Mouse (Mus musculus) skeletal muscle tissue, postnatal 0 days (tissue): Measurements from ENCODE around the gene Glyctk. TPM values are rescaled to one million over a fixed set of nuclear protein-coding genes. Genes with fewer than 3 reads are reported as not detected.

Experiments used
- microRNA counts: library from miRNA; unstranded; fragments of <30 nt; microRNA quantifications from one replicate; lab custom pipeline; 2015
- microRNA-seq, 2 experiments: library from miRNA; unstranded; fragments of <30 nt; microRNA quantifications; one replicate each; pipeline ENCODE4; 2016
- polyA plus RNA-seq: library from polyadenylated mRNA; unstranded; fragments of >200 nt; fragmentation: Nextera tagmentation; extraction: Ambion mirVana; gene quantifications from 2 replicates; pipeline ENCODE4 v1.2.1, GENCODE M21; 2015

Gene Glyctk
- polyA plus RNA-seq, result 0.56 and 0.74 TPM in 2 replicates

DNA sequence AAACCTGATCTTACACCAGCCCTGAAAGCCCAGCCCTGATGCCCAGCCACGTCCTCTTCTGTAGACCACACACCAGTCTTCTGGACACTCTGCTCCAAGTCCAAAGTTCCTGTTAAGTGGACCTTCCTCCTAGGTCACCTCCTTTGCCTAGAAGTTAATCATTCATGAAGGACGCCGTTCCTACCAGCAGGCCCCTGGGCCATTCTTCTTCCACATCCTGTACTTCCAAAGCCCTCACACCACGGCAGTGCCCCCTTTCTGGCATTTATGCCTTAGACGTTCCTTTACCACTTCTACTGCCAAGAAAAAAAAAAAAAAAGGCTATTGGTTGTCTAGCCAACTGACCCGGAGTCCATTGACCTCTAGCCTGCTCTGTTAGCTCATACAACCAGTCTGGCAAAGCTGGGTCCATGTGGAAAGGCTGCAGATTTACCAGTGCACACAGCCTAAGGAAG lies at the start of gene Glyctk:
Gene Glyctk, minus strand, starts transcription at position 102 of the 455 bp plus-strand sequence.

GRCm38 (mm10) chr9:106202819-106203636 lies 45.1 kb upstream of the Glyctk start, which contains the start of gene Twf2:
TSS of gene Twf2 (plus strand) at chr9:106203108.

DNA sequence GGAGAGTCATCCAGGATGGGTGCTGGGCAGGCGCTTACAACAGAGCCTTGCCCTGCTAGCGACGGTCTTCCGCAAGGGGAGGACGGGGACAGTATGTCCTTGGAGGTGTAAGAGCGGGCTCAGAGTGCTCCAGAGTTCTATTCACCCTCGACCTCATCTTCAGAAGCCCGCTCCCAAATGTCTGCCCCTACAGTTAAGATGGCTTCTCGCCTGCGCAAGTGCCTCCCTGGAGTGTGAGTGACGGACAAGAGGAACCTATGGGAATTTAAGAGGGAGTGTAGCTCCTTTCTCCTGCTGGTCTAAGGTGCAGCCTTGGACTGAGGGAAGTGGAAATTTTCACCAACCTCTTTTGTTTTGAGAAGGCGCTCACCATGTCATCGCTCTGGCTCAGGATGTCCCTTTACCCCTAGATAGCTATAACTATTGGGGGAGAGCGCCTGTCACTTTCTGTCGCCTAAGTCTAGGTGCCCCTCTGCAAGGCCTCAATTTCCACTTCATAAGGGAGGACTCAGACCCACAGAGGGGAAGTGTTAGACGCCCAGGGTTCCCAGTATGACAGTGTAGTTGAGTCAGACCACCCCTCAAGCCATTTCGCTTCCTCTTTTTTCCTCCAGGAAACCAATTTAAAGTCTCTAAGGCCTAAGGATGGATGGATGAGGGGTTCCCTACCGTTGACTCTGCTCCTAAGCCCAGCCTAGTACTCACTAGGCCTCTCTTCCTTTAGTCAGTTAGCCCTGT lies 41.8 kb upstream of the Glyctk start, which contains the start of gene Ppm1m:
Gene Ppm1m, minus strand, starts transcription at position 212 of the 738 bp plus-strand sequence.

DNA sequence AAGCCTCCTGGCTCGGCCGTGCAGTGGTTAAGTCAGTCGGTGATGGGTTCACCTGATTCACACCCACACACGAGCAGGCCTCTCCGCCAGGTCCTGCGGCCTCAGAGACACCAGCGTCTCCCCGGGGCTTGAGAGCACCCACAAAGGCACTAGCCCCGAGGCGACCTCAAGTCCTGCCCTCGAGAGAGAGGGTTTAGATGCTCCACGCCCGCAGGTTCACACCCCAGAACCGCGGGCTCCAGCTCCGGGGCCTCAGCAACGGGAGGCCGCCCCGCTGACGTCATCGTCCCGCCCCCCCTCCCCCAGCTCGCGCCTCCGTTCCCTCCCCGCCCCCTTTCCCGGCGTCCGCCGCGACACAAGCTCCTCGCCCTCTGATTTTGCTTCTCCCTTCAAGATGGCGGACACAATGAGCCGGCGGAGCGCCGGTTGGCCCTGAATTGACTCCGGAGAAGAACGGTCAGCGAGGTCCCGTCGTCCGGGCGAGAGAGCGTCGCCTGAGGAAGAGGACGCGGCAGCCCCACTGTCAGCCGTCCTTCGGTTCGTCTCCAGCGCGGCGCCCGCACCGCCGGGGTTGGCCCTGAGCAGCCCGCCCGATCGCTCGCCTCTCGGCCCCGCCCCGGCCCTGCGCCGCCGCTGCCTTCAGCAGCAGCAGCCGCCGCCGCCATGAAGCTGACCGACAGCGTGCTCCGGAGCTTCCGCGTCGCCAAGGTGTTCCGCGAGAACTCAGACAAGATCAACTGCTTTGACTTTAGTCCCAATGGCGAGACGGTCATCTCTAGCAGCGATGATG lies 12.8 kb upstream of the Glyctk start, which contains the start of gene Wdr82:
Gene Wdr82, plus strand, starts transcription at position 373 of the 790 bp plus-strand sequence.

MicroRNAs encoded within 50 kb of the gene (microRNA counts, 519-probe panel; counts per million panel counts)
- microRNA mmu-let-7g (lab: Ali Mortazavi, UCI), result 7,143 counts per million, percentile 96 among the panel's probes with 10 or more counts

Small RNAs within 50 kb of the gene (microRNA-seq; reads per million reads assigned to microRNA genes)
- 0.20 to 0.21 reads per million in 2 experiments for gene Mir135a-1
- 30,332 to 30,953 reads per million in 2 experiments for gene Mirlet7g

Other genes with a start within 250 kb of the Glyctk start
- gene Col6a5, start 197.5 kb downstream of the Glyctk start, polyA plus RNA-seq, result 0.29 and 0.32 TPM in 2 replicates
- gene Col6a4, start 61.4 kb downstream of the Glyctk start, polyA plus RNA-seq, result 0.15 and 0.45 TPM in 2 replicates
- 7.7 and 8.9 TPM in 2 replicates for gene Wdr82, start 12.8 kb upstream of the Glyctk start, polyA plus RNA-seq
- 13.1 and 28.8 TPM in 2 replicates for gene Ppm1m, start 41.6 kb upstream of the Glyctk start, polyA plus RNA-seq
- gene Twf2, start 45.0 kb upstream of the Glyctk start, polyA plus RNA-seq, result 127 TPM in 2 replicates
- 0.08 and 0.09 TPM in 2 replicates for gene Tlr9, start 64.5 kb upstream of the Glyctk start, polyA plus RNA-seq
- 171 and 204 TPM in 2 replicates for gene Alas1, start 90.5 kb upstream of the Glyctk start, polyA plus RNA-seq
- 4.8 and 6.3 TPM in 2 replicates for gene Poc1a, start 122.9 kb upstream of the Glyctk start, polyA plus RNA-seq
- gene Dusp7, start 210.5 kb upstream of the Glyctk start, polyA plus RNA-seq, result 6.7 and 9.3 TPM in 2 replicates